Mouse (Mus musculus) midbrain, embryonic 11.5 days (tissue): ENCODE measurements at regions not wholly inside any gene's neighbourhood (a gene's known extent, or its start where the extent isn't known, plus 50 kb on each side); places are given as distances from the start of the nearest gene placed in this dataset.
A peak's percentile ranks its signal among the peaks of the same experiment; 100 is the strongest.

Experiments used
- ATAC-seq: fragments of 200-750 bp; cut with Nextera tagmentation; 2 replicates; pipeline ENCODE4 v1.8.0; 2017; ENCODE audit warnings: moderate TSS enrichment, moderate library complexity; ENCODE audit not compliant: low FRiP score
- DNase-seq: peaks from one replicate; pipeline ENCODE4 v3.0.0; 2015; ENCODE audit warnings: low spot score; ENCODE audit errors: missing footprints
- H3K27ac ChIP-seq: fragments of 300-500 bp; sonication (generic); 2 replicates; pipeline ENCODE4 v1.5.1; 2014; ENCODE audit warnings: low read depth, low read length
- H3K27me3 ChIP-seq: fragments of 300-500 bp; sonication (generic); 2 replicates; pipeline ENCODE4 v1.6.1; 2014; ENCODE audit warnings: mild to moderate bottlenecking, low read length, moderate library complexity, mixed read lengths; ENCODE audit not compliant: control insufficient read depth, insufficient read depth
- H3K36me3 ChIP-seq: fragments of 300-500 bp; sonication (generic); 2 replicates; pipeline ENCODE4 v1.6.1; 2014; ENCODE audit warnings: mild to moderate bottlenecking, low read length, moderate library complexity, mixed read lengths; ENCODE audit not compliant: control insufficient read depth, insufficient read depth
- H3K4me1 ChIP-seq: fragments of 300-500 bp; sonication (generic); 2 replicates; pipeline ENCODE4 v1.6.1; 2014; ENCODE audit warnings: low read length; ENCODE audit not compliant: control insufficient read depth, insufficient read depth
- H3K4me2 ChIP-seq: fragments of 300-500 bp; sonication (generic); 2 replicates; pipeline ENCODE4 v1.6.1; 2014; ENCODE audit warnings: mild to moderate bottlenecking, moderate library complexity
- H3K4me3 ChIP-seq: fragments of 300-500 bp; sonication (generic); 2 replicates; pipeline ENCODE4 v1.5.1; 2014; ENCODE audit warnings: low read depth, low read length
- H3K9ac ChIP-seq: fragments of 300-500 bp; sonication (generic); 2 replicates; pipeline ENCODE4 v1.6.1; 2014; ENCODE audit warnings: low read length
- H3K9me3 ChIP-seq: fragments of 300-500 bp; sonication (generic); 2 replicates; pipeline ENCODE4 v1.6.1; 2016; ENCODE audit warnings: low read length; ENCODE audit not compliant: control insufficient read depth
- WGBS: fragments of 180-500 bp; shearing (Covaris S2); extraction: QIAGEN DNeasy Blood & Tissue Kit; methylation state at CpG from one replicate; pipeline ENCODE4 v1.1.7; 2014; 5-methylcytosine and 5-hydroxymethylcytosine counted together

DNA sequence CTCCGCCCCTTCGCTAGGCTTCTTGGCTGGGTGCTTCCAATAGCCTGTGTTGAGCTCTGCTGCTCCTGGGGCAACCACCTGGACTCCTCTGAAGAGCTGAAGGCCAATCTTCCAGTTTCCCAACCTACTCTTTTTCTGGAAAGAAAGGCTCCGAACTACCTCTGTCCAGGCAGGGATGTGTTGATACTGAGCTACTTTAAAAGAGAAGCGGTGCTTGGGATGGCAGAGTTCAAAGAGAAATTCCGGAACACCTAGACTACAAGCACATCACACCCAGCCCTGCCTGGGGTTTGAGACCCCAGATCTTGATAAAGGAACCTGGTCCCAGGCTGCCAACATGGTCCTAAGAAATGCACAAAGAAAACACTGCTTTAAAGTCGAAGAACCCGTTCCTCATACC, 315.7 kb downstream of the Parp8 start:
- DNase-seq: peak; percentile 91
- no peaks in the 10 kb centered on the region for H3K36me3 ChIP-seq
- H3K27ac ChIP-seq: no peak overlapping the region

DNA sequence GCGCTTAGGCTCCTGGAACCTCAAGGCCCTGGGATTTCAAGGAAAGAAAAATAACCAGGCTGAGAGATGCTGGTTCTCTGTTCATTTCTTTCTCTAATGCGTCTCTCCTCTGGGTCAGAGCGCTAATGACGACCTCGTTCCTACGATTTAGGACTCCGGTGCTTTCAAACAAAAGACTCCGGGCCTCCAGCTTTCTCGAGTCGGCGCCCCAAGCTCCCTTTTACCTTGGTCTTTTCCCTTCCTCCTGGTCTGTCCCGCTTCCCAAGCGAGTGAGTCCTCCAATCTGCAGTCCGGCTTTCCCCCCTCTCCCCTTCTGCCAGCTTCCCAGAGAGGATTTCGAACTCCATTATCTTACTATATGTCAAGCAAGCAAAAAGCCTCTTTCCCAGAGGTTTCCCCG, 316.5 kb downstream of the Parp8 start:
- Histone ChIP-seq H3K9ac (no peak overlapping the region), H3K4me2 (peak overlapping the region; percentile 38), H3K4me1 (peaks cover 22% of the 10 kb centered on the region), H3K9me3 (no peaks in the 10 kb centered on the region), H3K27ac (no peak overlapping the region), H3K4me3 (peak overlapping the region; percentile 8; the same call in 1 of the 2 replicates), H3K27me3 (peaks cover 66% of the 10 kb centered on the region), H3K36me3 (no peaks in the 10 kb centered on the region)
- ATAC-seq (no peak), DNase-seq (peak; percentile 93)
- under 1% methylated on average over 16 of the region's 16 CpGs for WGBS

More for the DNA sequence above, 315.7 kb downstream of the Parp8 start:
- no peak overlapping the region for H3K9ac ChIP-seq
- no peaks in the 10 kb centered on the region for H3K9me3 ChIP-seq
- no peak for ATAC-seq
- H3K27me3 ChIP-seq: peaks cover 63% of the 10 kb centered on the region
- peaks cover 22% of the 10 kb centered on the region for H3K4me1 ChIP-seq
- H3K4me3 ChIP-seq: no peak overlapping the region
- WGBS: 4% methylated on average over 7 of the region's 7 CpGs
- no peak overlapping the region for H3K4me2 ChIP-seq

DNA sequence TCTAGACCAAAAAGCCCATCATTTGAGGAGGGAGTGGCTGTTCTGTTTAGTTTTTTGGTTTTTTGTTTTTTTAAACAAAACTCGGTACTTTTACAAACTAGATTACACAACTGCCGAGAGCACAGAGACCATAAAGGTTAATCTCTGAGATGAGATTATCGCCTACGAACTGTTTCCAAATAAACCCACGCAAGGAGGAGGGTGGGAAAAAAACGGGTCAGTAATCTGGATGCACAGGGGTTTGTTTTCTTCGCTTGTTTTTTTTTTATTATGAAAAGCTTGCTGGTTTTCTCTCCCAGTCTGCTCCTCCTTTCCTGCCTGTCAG, 316.9 kb downstream of the Parp8 start:
- peaks cover 65% of the 10 kb centered on the region for H3K27me3 ChIP-seq
- under 1% methylated on average over 7 of the region's 7 CpGs for WGBS

DNA sequence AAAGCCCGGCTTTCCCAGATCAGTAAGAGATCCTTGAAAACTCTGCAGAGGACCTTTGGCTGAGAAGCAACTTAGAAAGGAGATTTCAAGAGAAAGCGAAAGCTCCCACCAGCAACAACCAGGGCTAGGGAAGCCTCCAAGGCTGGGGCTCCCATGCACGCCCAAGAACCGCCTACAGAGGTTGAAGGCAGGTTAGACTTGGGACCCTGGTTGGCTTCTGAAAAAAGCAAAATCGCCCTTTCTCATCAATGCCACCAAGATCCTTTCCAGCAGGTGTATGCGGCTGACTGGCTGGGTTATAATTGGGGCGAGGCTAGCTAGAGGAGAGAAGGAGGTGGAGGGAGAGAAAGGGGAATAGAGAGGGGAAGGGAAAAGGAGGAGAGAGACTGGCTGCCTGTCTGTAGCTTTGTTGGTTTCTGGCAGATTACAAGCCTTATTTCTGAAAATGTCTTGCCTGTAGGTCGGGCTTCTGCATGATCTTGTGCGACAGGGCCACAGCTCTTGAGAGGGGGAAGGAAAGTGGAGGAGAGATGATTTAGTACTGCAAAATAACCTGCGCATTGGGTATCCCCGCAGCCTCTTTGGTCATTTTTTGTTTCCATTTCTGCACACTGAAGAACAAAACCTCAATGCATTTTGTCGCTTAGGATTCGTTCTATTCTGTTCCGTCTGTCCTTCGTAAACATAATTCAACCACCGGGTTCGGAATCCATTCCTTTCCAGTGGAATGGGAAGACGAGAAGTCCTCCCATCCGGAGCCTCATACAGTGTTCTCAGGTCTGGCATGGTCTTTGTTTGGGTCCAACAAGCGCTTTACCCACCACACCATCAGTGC, 317.5 kb downstream of the Parp8 start:
- H3K4me2 ChIP-seq: peak overlapping the region; percentile 38
- DNase-seq (peak; percentile 95), ATAC-seq (no peak)
- peaks cover 22% of the 10 kb centered on the region for H3K4me1 ChIP-seq
- H3K9ac ChIP-seq: no peak overlapping the region; the same call in 1 of the 2 replicates
- H3K36me3 ChIP-seq: no peaks in the 10 kb centered on the region
- H3K27ac ChIP-seq: no peak overlapping the region
- 1% methylated on average over 20 of the region's 20 CpGs for WGBS
- H3K4me3 ChIP-seq: no peak overlapping the region
- H3K9me3 ChIP-seq: no peaks in the 10 kb centered on the region
- H3K27me3 ChIP-seq: peaks cover 63% of the 10 kb centered on the region

More for the DNA sequence above, 316.9 kb downstream of the Parp8 start:
- H3K9me3 ChIP-seq: no peaks in the 10 kb centered on the region
- H3K27ac ChIP-seq: no peak overlapping the region
- DNase-seq (peak; percentile 92), ATAC-seq (no peak)
- no peaks in the 10 kb centered on the region for H3K36me3 ChIP-seq
- H3K4me3 ChIP-seq: peak overlapping the region; percentile 8; the same call in 1 of the 2 replicates
- peak overlapping the region; percentile 38 for H3K4me2 ChIP-seq
- peaks cover 22% of the 10 kb centered on the region for H3K4me1 ChIP-seq
- no peak overlapping the region; the same call in 1 of the 2 replicates for H3K9ac ChIP-seq

DNA sequence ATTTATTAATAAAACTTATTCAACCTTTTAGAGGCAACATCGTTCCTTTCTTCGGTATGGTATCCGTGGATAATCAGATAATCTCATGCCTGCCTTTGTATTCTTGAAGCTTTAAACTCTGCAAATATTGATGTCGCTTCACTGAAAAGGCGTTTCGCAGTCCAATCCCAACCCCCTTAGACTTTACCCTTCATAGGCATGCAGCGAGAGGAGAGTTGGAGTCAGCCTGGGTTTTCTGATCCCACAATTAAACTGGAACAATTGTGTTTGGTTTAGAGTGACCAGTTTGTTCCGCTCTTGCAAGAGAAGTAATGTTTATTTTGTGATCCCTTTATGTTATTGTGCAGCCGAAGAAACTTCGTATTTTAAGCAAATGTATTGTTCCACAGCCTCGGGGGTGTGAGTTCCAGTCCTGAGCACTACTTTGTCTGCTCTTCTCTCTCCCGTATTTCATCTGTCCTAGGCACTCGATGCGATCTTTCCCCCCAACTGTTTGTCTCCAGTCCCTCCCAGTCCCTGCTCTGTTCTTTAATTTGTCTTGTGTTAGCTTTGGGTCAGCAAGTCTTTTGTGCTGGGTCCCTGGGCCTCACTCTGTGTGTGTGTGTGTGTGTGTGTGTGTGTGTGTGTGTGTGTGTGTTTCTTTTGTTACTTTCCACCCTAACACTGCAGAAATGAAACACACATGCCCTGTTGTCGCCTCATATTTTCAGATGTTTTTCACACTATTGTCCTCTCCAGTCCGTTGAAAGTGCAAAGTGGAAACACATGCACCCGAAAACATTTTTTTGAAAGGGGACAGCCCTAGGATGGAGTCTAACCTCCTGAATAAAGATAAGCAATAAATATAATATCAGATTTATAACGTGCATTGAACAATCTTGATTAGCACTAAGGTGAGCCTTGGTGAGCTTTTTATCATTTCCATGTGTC, 318.7 kb downstream of the Parp8 start:
- Histone ChIP-seq H3K27ac (no peak overlapping the region), H3K9me3 (no peaks in the 10 kb centered on the region), H3K27me3 (peaks cover 61% of the 10 kb centered on the region), H3K9ac (no peak overlapping the region), H3K36me3 (no peaks in the 10 kb centered on the region), H3K4me2 (peak overlapping the region; percentile 30), H3K4me1 (peaks cover 20% of the 10 kb centered on the region), H3K4me3 (no peak overlapping the region)
- under 1% methylated on average over 18 of the region's 18 CpGs for WGBS
- DNase-seq: peak; percentile 94
- peak; percentile 61 for ATAC-seq

DNA sequence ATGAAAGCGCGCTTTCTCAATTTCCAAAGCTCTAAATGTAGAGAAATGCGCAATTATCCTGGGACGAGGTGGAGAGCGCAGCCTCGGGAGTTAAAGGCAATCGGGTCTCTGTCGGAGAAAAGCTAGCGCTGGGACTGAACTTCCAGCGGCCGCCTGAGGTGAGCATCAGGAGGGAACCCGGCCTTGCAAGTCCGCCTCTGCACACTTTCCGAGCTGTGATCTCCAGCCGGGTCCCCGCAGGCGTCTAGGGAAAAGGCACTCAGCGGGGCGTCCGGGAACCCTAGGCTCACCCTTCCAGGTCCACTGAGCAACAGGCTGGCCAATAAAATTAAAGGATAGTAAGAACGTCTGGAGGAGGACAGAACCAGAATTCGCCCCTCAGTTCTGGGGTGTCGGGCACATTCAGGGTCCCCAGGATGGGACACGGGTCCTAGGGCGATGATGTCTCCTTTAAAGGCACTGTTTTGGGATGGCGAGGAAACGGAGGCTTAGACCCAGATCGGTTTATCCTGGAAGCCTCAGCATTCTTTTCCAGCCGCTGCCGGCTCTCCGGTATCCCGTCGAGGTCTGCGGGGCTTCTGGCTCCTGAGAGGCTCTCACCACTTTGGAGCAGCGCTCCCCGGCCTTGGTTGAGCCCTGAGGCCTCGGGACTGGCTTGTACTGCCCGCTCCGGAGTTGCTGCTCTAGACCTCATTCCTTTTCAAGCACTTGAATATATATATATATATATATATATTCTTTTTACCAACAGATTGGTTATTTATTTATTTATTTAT, 319.5 kb downstream of the Parp8 start:
- Histone ChIP-seq H3K27ac (no peak overlapping the region), H3K4me3 (peak overlapping the region; percentile 24), H3K4me1 (peaks cover 17% of the 10 kb centered on the region; the same call in 1 of the 2 replicates), H3K4me2 (peak overlapping the region; percentile 37), H3K9ac (no peak overlapping the region; the same call in 1 of the 2 replicates), H3K9me3 (no peaks in the 10 kb centered on the region), H3K36me3 (no peaks in the 10 kb centered on the region), H3K27me3 (peaks cover 57% of the 10 kb centered on the region)
- ATAC-seq (peak; percentile 68), DNase-seq (peak; percentile 95)
- WGBS: under 1% methylated on average over 39 of the region's 39 CpGs

DNA sequence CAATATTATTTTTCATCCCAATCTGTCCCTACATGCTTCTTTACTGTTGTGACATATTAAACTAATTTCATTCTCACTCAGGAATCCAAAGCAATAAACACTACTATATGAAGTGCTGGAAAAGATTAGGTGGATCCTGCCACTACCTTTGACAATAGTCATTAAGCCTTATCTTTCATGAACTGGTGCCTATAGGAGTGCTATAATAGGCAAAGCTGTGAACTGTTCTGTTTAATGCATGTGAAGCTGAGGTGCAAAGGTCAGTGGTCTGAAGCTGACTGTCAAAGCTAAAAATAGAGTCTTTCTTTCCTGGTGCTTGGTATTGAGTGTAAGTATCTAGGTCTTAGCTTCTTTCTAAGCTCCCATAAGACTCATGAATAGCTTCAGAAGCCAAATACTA, 336.6 kb downstream of the Parp8 start:
- no peak overlapping the region for H3K4me2 ChIP-seq
- no peak for DNase-seq
- no peak for ATAC-seq
- no peaks in the 10 kb centered on the region for H3K4me1 ChIP-seq
- H3K36me3 ChIP-seq: no peaks in the 10 kb centered on the region
- H3K9ac ChIP-seq: no peak overlapping the region
- H3K9me3 ChIP-seq: no peaks in the 10 kb centered on the region
- no peak overlapping the region for H3K27ac ChIP-seq
- H3K4me3 ChIP-seq: no peak overlapping the region
- H3K27me3 ChIP-seq: no peaks in the 10 kb centered on the region
